Mouse (Mus musculus): ENCODE data around the gene Orm2. TPM values are rescaled to one million over a fixed set of nuclear protein-coding genes. Genes with fewer than 3 reads are reported as not detected.

Gene Orm2
- polyA plus RNA-seq, 1 experiment = not detected

DNA sequence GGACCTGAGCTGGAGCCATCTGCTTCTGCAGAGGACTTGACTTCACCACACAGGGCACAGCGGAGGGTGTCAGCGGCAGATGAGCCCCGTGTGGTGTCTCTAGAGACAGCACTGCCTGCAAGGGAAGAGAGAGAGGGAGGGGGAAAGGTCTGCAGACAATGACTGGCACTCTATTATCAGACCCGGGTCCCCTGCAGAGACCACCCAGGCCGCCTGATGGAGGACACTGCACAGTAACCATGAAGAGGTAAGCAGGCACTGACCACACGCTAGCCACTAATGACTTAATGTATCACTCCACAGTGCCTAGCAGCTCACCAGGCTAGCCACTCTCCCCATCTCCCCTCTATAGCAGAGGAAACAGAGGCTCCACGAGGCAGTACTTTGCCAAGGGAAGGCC lies 8.6 kb downstream of the Orm2 start:
- TF ChIP-seq GATA1 (IDR thresholded peaks at IDR 0.05; ENCODE audit: low read length) = no peak

DNA sequence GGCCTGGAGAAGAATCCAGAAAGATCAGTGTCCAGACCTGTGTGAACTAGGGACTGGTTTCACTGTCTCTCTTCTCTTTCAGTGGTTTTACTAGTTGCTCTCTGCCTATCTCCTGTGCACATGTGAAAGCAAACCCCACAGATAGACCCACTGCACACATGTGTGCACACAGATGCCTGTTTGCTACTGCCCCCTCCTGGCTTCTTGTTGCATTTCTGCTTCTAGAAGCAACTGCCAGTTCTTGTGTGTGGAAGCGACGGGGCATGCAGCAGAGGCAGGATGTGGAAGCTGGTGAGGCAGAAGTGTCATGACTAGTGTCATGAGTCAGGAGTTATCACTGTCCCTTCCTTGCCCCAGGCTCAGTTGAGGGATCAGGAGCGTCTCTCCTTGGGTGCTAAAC lies 9.6 kb downstream of the Orm2 start:
- TF ChIP-seq GATA1 (IDR thresholded peaks at IDR 0.05; ENCODE audit: low read length) = no peak

DNA sequence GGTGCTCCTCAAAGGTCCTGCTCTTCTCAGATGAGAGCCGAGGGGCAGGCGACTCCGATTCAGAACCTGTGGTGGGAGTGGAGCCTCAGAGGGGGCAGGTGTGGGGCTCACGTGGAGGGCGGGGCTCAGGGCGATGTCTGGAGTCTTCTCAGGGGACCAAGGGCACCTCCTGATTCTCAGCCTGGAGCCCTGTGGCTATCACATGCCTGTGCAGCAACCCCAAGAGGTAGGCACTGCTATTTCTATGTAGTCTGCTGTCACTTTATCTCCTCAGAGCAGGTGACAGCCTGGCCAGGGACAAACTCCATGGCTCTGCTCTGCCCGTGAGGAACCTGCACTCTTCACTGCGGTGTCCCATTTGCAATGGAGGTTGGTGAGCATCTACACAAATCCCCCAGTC lies 11.2 kb downstream of the Orm2 start:
- no peak for TF ChIP-seq GATA1 (IDR thresholded peaks at IDR 0.05; ENCODE audit: low read length)

DNA sequence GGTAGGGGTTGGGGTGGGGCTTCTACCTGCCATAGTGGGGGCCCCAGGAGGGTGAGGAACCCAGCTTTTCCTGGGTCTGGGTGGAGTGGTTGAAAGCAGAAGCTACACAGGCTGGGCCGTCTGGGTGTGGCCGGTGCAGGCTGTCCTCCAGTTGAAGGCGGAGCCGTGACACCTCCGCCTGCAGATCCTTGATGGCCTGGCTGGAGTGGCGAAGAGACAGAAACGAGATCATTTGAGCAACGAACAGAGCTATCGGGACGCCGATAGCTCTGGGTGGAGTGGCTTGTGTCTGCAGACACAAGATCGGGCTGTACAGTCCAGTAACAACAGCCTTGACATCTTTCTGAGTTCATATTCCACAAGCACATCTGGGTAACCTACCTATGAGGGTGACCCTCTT lies 12.1 kb downstream of the Orm2 start:
- no peak for TF ChIP-seq GATA1 (IDR thresholded peaks at IDR 0.05; ENCODE audit: low read length)

DNA sequence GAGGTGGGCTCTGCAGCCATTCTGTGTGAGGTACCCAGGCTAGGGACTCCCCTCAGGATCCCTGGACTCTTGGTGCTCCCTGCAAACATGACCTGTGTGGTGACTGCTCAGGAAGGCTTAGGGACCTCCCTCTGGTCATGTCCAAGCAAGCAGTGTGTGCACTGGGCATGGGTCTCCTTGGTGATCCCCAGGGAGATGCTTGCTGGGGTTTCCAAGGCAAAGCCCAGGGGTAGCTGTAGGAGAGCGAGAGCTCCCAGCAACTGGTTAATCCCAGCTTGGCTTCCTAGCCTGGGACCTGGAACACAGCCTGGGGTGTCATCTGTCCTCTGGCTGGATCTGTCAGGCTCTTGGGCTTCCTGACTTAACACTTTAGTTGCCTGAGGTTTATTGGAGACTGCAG lies 13.1 kb downstream of the Orm2 start:
- no peak for TF ChIP-seq GATA1 (IDR thresholded peaks at IDR 0.05; ENCODE audit: low read length)

DNA sequence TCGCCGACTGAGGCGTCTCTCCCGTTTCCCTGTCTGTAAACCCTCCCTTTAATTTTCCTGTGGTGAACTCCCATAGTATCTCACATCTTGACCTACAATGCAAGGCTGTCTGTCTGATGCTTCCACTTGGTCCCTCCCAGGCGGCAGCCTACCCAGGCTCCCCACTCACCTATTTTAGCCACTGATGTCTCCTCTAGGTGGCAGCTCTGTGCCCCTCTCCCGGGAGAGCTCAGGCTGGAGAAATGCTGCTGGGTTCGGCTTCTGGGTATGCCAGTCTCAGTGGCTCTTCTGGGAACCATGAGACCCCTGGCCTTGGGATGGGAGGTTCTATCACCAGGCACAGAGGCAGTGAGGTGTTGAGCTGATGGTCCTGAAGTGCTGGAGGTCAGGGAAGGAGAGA lies 15.2 kb downstream of the Orm2 start:
- TF ChIP-seq GATA1 (IDR thresholded peaks at IDR 0.05; ENCODE audit: low read length) = no peak

DNA sequence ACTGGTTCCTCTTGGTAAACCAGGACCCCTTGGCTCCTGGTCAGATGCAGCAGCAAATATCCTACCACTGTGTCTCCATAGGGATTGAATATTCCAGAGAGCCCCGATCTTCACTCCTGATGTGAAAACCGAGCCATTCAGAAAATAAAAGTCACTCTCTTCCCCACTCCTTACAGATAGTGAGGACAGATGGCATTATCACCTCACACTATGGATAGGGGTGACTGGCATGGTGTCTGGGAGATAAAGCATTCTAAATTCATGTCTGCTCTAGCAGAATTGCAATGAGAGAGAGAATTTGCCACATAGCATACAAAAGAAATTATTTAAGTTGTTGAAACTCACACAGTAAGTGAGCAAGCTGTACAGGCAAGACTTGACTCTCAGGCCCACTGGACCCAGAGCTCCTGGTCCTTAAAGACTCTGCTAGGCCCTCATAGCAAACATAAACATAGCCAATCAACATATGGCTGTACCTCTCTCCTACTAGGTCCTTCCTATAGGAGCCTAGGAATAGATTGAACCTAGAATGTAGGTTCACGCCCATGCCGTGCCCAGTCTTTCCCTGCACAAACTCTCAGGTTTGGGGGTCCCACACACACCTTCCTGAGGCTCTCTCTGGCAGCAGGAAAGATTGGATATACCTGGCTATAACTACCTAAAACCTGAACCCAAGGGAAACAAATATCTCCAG lies 20.6 kb downstream of the Orm2 start:
- no peak for TF ChIP-seq GATA1 (IDR thresholded peaks at IDR 0.05; ENCODE audit: low read length)

DNA sequence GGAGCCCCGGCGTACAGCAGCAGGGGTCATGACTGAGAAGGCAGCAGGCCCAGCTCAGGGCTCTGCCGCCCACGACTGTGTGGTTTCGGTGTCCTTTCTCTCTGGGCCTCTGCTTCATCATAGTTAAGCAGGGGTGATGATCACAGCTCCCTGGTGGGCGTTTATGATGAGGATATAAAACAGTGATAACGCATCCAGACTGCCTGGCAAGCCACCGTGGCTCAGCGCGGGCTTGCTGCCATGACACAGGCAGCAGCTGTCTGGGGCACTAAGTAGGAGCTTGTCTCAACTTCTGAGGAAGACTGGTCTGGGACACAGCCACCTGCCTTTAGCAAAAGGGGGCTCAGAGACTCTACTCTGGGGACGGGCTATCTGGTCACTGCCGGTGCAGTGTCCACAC lies 21.2 kb downstream of the Orm2 start:
- TF ChIP-seq GATA1 (IDR thresholded peaks at IDR 0.05; ENCODE audit: low read length) = no peak

DNA sequence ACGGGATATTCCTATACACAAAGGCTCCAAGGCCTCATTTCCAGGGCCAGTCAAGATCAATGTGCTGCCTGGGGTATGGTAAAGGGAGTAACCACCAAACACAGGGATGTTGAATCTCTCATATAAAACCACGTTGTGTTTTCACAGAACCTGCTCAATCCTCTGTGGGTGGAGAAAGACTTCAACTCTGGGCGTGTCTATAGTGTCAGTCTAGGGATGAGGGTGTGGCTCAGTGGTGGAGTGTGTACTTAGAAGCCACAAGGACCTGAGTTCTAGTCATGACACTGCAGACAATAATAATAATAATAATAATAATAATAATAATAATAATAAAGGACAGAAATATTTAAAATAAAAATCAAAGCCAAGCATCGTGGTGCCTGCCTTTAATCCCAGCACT lies 22.0 kb downstream of the Orm2 start:
- TF ChIP-seq GATA1 (IDR thresholded peaks at IDR 0.05; ENCODE audit: low read length) = no peak

DNA sequence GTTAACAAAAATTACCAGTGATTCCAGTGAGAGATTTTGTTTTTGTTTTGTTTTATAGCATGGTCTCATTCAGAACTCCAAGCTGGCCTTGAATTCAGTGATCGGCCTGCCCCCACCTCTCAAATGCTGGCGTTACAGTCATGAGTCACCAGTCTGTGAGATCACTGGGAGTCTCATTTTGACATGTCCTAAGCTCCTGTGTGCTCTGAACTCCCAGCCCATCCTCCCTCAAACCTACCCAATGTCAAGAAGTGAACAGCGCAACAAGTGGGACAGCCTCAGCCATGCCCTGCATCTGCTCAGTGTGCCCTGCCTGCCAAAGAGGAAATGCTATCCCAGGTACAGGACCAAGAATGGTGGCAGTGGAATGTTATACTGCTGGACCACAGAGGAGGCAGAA lies 23.0 kb downstream of the Orm2 start:
- TF ChIP-seq GATA1 (IDR thresholded peaks at IDR 0.05; ENCODE audit: low read length) = no peak

DNA sequence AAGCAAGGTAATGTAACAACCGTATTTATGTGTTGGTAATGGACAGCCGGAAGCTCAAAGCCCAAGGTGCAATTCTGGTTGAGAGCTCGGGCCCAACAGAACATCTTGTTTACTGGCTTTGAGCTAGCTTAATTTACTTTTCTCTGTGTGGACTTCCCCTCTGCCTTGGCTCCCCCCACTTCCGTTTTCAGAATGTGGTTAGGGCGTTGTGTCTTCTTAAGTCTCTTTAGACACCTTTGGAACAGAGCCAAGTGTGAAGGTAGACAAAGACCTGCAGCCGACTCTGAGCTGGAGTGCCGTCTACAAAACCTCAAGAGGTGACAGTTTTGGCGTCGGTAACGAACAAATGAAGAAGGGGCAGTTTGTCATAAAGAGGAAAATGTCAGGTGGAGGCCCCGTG lies 23.5 kb downstream of the Orm2 start:
- no peak for TF ChIP-seq GATA1 (IDR thresholded peaks at IDR 0.05; ENCODE audit: low read length)

DNA sequence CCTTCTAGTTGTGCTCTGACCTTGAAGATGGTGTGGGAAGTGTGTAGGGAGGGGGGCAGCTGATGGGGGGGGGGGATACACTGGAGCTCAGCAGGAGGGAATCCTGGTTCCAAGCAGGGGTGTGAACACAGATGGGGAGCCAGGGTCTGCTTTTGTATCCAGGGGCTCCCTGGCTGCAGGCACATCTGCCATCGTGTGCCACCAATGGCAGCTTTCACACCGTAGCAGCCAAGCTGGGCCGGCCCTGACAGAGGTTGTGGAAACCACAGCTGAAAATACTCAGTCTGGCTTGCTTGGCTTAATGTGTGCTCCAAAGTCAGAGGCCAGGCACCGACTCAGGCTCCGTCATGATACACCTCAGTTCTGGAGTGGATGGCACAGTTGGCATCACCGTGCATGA lies 25.8 kb downstream of the Orm2 start:
- no peak for TF ChIP-seq GATA1 (IDR thresholded peaks at IDR 0.05; ENCODE audit: low read length)

DNA sequence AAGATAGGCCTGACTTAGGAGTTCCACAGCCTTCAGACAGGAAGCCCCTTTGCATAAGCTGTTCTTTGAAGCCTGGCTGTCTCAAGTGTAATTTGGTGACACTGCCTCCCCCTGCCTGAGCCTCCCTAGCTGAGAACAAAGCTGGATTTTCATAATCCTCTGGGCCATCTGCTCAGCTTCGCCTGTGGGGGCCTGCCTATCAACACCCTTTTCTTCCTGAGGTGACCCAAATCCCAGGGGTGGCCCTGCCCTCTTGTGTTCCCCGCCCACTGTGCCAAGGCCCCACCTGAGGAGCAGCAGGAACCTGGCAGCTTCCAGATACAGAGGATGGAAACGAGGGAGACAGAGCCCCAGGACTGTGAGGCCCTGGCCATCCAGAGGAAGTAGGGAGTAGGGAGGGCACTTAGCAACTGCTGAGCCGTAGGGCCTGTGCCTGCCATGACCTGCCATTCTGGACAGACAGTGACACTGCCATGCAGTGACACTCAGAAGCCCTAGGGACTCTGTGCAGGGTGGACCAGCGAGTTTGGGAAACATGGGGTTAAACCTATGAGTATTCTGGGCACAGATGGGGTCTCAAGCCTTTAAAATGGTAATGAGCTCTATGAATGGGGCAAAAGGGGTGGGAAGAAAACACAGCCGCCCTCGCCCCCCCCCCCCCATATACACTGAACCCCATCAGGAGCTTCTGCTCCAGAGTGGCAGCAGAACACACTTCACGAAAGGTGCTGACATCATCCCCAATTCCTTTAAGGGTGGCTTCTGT lies 27.1 kb downstream of the Orm2 start:
- no peak for TF ChIP-seq GATA1 (IDR thresholded peaks at IDR 0.05; ENCODE audit: low read length)

DNA sequence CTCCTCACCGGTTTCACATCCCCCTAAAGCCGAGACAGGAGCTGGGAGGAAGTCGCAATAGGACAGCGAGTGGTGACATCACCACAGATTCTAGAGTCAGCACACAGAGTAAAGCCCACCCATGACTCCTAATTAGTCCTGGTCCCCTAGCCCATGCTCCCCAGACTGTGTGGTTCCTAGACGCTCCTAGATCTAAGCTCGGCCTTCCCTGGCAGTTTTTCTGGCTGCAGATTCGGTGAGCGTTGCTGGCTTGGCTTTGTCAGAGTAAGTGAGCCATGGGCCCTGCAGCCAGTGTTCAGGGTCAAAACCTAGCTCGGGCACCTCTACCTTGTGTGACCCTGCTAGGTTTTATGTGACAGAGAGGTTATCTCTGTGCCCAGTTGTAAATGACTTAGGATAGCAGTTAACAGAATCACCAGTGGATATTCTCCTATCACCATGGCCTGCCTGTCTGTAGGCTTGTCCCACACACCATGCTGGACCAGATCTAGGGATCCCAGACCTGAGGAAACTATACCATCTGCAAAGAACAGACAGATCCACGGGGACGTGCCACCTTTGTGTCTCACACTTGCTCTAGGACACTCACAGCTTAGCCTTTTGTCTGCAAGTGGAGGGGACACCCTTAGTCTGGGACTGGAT lies 27.8 kb downstream of the Orm2 start:
- no peak for TF ChIP-seq GATA1 (IDR thresholded peaks at IDR 0.05; ENCODE audit: low read length)

DNA sequence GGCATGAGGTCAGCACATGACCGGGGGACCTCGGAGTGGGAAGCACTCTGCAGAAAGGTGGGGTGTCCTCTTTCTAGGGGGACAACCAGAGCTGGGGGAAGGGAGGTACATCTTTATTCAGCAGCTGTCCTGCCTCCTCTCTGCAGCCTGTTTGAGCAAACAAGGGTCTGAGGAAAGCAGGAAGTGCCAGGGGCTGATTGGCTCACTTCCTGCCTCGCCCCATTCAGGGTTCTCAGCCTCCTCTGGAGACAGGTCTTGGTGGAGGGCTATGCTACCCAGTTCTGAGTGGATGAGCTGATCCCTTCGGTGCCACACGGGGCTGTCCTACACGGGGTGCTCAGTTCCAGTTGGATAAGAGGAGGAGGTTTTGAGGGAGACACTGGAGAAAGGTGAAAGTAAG lies 29.1 kb downstream of the Orm2 start:
- TF ChIP-seq GATA1 (IDR thresholded peaks at IDR 0.05; ENCODE audit: low read length) = no peak

DNA sequence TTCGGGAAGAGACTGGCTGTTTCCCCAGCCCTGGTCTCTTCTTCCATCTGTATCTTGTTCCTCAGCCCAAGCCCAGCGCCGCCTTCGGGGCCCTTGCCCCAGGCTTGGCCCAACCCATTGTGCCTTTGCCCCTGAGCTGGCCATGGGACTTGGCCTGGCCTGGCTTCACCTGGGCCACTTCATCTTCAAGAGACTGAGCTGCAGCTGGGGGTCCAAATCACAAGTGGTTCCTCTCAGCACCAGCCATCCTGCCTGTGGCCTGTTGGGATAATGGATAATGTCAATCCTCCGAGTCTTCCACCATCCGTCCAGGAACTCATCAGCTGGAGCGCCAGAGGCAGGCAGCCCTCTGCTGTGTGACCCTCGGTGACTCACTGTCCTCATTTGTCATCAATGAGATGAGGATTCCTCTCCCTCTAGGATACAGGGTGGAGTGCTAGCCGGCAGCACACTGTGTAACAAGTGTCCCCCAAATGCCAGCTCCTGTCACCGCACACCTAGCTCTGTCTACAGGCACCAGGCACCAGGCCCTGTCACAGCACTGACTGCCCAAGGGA lies 35.8 kb downstream of the Orm2 start:
- no peak for TF ChIP-seq GATA1 (IDR thresholded peaks at IDR 0.05; ENCODE audit: low read length)
